Mouse (Mus musculus) retina, embryonic 14.5 days (tissue): ENCODE measurements around the gene Ifnar1.

Source experiments
- DNase-seq: peaks from one replicate; pipeline ENCODE4 v3.0.0-alpha.2; 2015; ENCODE audit warnings: low spot score

Ifnar1 gene

GRCm38 (mm10) chr16:91461066-91461638 is 23.9 kb upstream of the Ifnar1 start:
- DNase-seq = no peak

- DNase-seq = no peak
Observed at GRCm38 (mm10) chr16:91461773-91462181, 23.3 kb upstream of the Ifnar1 start.

GRCm38 (mm10) chr16:91462644-91463043 is 22.4 kb upstream of the Ifnar1 start:
- no peak for DNase-seq

GRCm38 (mm10) chr16:91463400-91463799 is 21.6 kb upstream of the Ifnar1 start:
- no peak for DNase-seq

GRCm38 (mm10) chr16:91463836-91464400 is 21.1 kb upstream of the Ifnar1 start:
- DNase-seq = no peak

GRCm38 (mm10) chr16:91464594-91465504 is 20.2 kb upstream of the Ifnar1 start:
- peak; percentile 96 for DNase-seq

GRCm38 (mm10) chr16:91465505-91466240 is 19.4 kb upstream of the Ifnar1 start:
- DNase-seq = no peak

GRCm38 (mm10) chr16:91466566-91466965 is 18.5 kb upstream of the Ifnar1 start:
- peak; percentile 40 for DNase-seq

- DNase-seq = no peak
Observed at GRCm38 (mm10) chr16:91470470-91470869, 14.6 kb upstream of the Ifnar1 start.

- DNase-seq = no peak
Observed at GRCm38 (mm10) chr16:91471481-91471880, 13.6 kb upstream of the Ifnar1 start.

- no peak for DNase-seq
Observed at GRCm38 (mm10) chr16:91475753-91476152, 9.3 kb upstream of the Ifnar1 start.

- DNase-seq = peak; percentile 44
Observed at GRCm38 (mm10) chr16:91478067-91478466, 7.0 kb upstream of the Ifnar1 start.

- no peak for DNase-seq
Observed at GRCm38 (mm10) chr16:91480517-91480916, 4.5 kb upstream of the Ifnar1 start.

GRCm38 (mm10) chr16:91484387-91484786 is 651 bp upstream of the Ifnar1 start:
- DNase-seq = no peak

- peak; percentile 21 for DNase-seq
Observed at GRCm38 (mm10) chr16:91485841-91486240, 803 bp downstream of the Ifnar1 start.

- DNase-seq = no peak
Observed at GRCm38 (mm10) chr16:91488066-91488465, 3.0 kb downstream of the Ifnar1 start.

GRCm38 (mm10) chr16:91490897-91491296 is 5.9 kb downstream of the Ifnar1 start:
- no peak for DNase-seq

GRCm38 (mm10) chr16:91491473-91491872 is 6.4 kb downstream of the Ifnar1 start:
- no peak for DNase-seq

- DNase-seq = no peak
Observed at GRCm38 (mm10) chr16:91495501-91495900, 10.5 kb downstream of the Ifnar1 start.

- no peak for DNase-seq
Observed at GRCm38 (mm10) chr16:91496206-91496605, 11.2 kb downstream of the Ifnar1 start.

- DNase-seq = no peak
Observed at GRCm38 (mm10) chr16:91496766-91497165, 11.7 kb downstream of the Ifnar1 start.

- no peak for DNase-seq
Observed at GRCm38 (mm10) chr16:91498041-91498440, 13.0 kb downstream of the Ifnar1 start.
